Mouse (Mus musculus): ENCODE measurements around the gene Fmnl1. TPM values are rescaled to one million over a fixed set of nuclear protein-coding genes. Genes with fewer than 3 reads are reported as not detected.

The Fmnl1 gene
- polyA plus RNA-seq, 1 experiment from 2014 or later = 3.8 TPM

GRCm38 (mm10) chr11:103234447-103234846 lies 63.5 kb downstream of the Fmnl1 start:
- no peaks in the 10 kb centered on the region for H3K4me1 ChIP-seq
- no peak overlapping the region for H3K4me3 ChIP-seq (replicated peaks)
- H3K4me2 ChIP-seq = no peak overlapping the region
- no peak overlapping the region for H3K27ac ChIP-seq
- WGBS = 44% methylated on average over 1 of the region's 1 CpGs
- H3K36me3 ChIP-seq = peaks cover 42% of the 10 kb centered on the region
- no peak overlapping the region for H3K9ac ChIP-seq
- H3K27me3 ChIP-seq (replicated peaks) = no peaks in the 10 kb centered on the region
- no peaks in the 10 kb centered on the region for H3K9me3 ChIP-seq
- ATAC-seq (ENCODE audit: insufficient read depth, low FRiP score, low read depth) = no peak

- Histone ChIP-seq H3K4me2 (no peak overlapping the region), H3K27ac (no peak overlapping the region), H3K4me1 (no peaks in the 10 kb centered on the region), H3K36me3 (peaks cover 37% of the 10 kb centered on the region), H3K27me3 (replicated peaks) (no peaks in the 10 kb centered on the region), H3K9me3 (no peaks in the 10 kb centered on the region), H3K9ac (no peak overlapping the region), H3K4me3 (replicated peaks) (no peak overlapping the region)
- 56% methylated on average over 11 of the region's 11 CpGs for WGBS
- no peak for ATAC-seq (ENCODE audit: insufficient read depth, low FRiP score, low read depth)
These were observed 64.8 kb downstream of the Fmnl1 start for GRCm38 (mm10) chr11:103235702-103236101.

GRCm38 (mm10) chr11:103236431-103236830 lies 65.5 kb downstream of the Fmnl1 start:
- Histone ChIP-seq H3K9me3 (no peaks in the 10 kb centered on the region), H3K27me3 (replicated peaks) (no peaks in the 10 kb centered on the region), H3K4me2 (no peak overlapping the region), H3K27ac (no peak overlapping the region), H3K36me3 (peaks cover 32% of the 10 kb centered on the region), H3K9ac (no peak overlapping the region), H3K4me3 (replicated peaks) (no peak overlapping the region), H3K4me1 (0 out of 2 replicates have a peak, but pooled peaks cover 4% of the 10 kb centered on the region)
- 69% methylated on average over 6 of the region's 6 CpGs for WGBS
- ATAC-seq (ENCODE audit: insufficient read depth, low FRiP score, low read depth) = no peak

GRCm38 (mm10) chr11:103236903-103237302 lies 66.0 kb downstream of the Fmnl1 start:
- Histone ChIP-seq H3K9ac (no peak overlapping the region), H3K4me1 (0 out of 2 replicates have a peak, but pooled peaks cover 4% of the 10 kb centered on the region), H3K27ac (no peak overlapping the region), H3K4me2 (no peak overlapping the region), H3K9me3 (no peaks in the 10 kb centered on the region), H3K36me3 (peaks cover 30% of the 10 kb centered on the region), H3K4me3 (replicated peaks) (no peak overlapping the region), H3K27me3 (replicated peaks) (no peaks in the 10 kb centered on the region)
- WGBS = 67% methylated on average over 10 of the region's 10 CpGs
- no peak for ATAC-seq (ENCODE audit: insufficient read depth, low FRiP score, low read depth)

- Histone ChIP-seq H3K36me3 (peaks cover 30% of the 10 kb centered on the region), H3K27ac (no peak overlapping the region), H3K9ac (no peak overlapping the region), H3K4me2 (no peak overlapping the region), H3K4me1 (0 out of 2 replicates have a peak, but pooled peaks cover 4% of the 10 kb centered on the region), H3K4me3 (replicated peaks) (no peak overlapping the region), H3K9me3 (no peaks in the 10 kb centered on the region), H3K27me3 (replicated peaks) (no peaks in the 10 kb centered on the region)
- no peak for ATAC-seq (ENCODE audit: insufficient read depth, low FRiP score, low read depth)
- 68% methylated on average over 9 of the region's 9 CpGs for WGBS
These were observed 66.8 kb downstream of the Fmnl1 start for GRCm38 (mm10) chr11:103237757-103238156.

- H3K27me3 ChIP-seq (replicated peaks) = no peaks in the 10 kb centered on the region
- no peaks in the 10 kb centered on the region for H3K9me3 ChIP-seq
- no peak overlapping the region for H3K4me2 ChIP-seq
- peaks cover 5% of the 10 kb centered on the region for H3K4me1 ChIP-seq
- H3K36me3 ChIP-seq = peaks cover 30% of the 10 kb centered on the region
- H3K4me3 ChIP-seq (replicated peaks) = no peak overlapping the region
- WGBS = 30% methylated on average over 7 of the region's 7 CpGs
- ATAC-seq (ENCODE audit: insufficient read depth, low FRiP score, low read depth) = peak; percentile 39; the same call in 1 of the 2 replicates
- no peak overlapping the region for H3K9ac ChIP-seq
- no peak overlapping the region for H3K27ac ChIP-seq
These were observed 69.8 kb downstream of the Fmnl1 start for GRCm38 (mm10) chr11:103240740-103241139.

- Histone ChIP-seq H3K9me3 (no peaks in the 10 kb centered on the region), H3K4me1 (peaks cover 36% of the 10 kb centered on the region), H3K4me2 (no peak overlapping the region), H3K36me3 (0 out of 2 replicates have a peak, but pooled peaks cover 4% of the 10 kb centered on the region), H3K27me3 (replicated peaks) (no peaks in the 10 kb centered on the region), H3K9ac (no peak overlapping the region), H3K4me3 (replicated peaks) (no peak overlapping the region), H3K27ac (no peak overlapping the region)
- ATAC-seq (ENCODE audit: insufficient read depth, low FRiP score, low read depth) = no peak
- 77% methylated on average over 4 of the region's 4 CpGs for WGBS
These were observed 73.9 kb downstream of the Fmnl1 start for GRCm38 (mm10) chr11:103244856-103245255.

- Histone ChIP-seq H3K4me2 (0 out of 2 replicates have a peak overlapping the region, but pooled peaks have one; percentile 1), H3K36me3 (no peaks in the 10 kb centered on the region), H3K9ac (no peak overlapping the region), H3K4me3 (replicated peaks) (no peak overlapping the region), H3K27me3 (replicated peaks) (no peaks in the 10 kb centered on the region), H3K27ac (peak overlapping the region; percentile 76), H3K9me3 (no peaks in the 10 kb centered on the region), H3K4me1 (peaks cover 32% of the 10 kb centered on the region)
- WGBS = 51% methylated on average over 10 of the region's 10 CpGs
- peak; percentile 8; the same call in 1 of the 2 replicates for ATAC-seq (ENCODE audit: insufficient read depth, low FRiP score, low read depth)
These were observed 75.3 kb downstream of the Fmnl1 start for GRCm38 (mm10) chr11:103246081-103246730.

- WGBS = 46% methylated on average over 4 of the region's 4 CpGs
- Histone ChIP-seq H3K36me3 (no peaks in the 10 kb centered on the region), H3K9ac (no peak overlapping the region), H3K9me3 (no peaks in the 10 kb centered on the region), H3K27me3 (replicated peaks) (no peaks in the 10 kb centered on the region), H3K4me2 (0 out of 2 replicates have a peak overlapping the region, but pooled peaks have one; percentile 1), H3K27ac (peak overlapping the region; percentile 76), H3K4me1 (peaks cover 32% of the 10 kb centered on the region), H3K4me3 (replicated peaks) (no peak overlapping the region)
- ATAC-seq (ENCODE audit: insufficient read depth, low FRiP score, low read depth) = peak; percentile 25; the same call in 1 of the 2 replicates
These were observed 75.9 kb downstream of the Fmnl1 start for GRCm38 (mm10) chr11:103246731-103247290.

GRCm38 (mm10) chr11:103247504-103248177 lies 76.7 kb downstream of the Fmnl1 start:
- no peak overlapping the region for H3K4me3 ChIP-seq (replicated peaks)
- H3K9me3 ChIP-seq = no peaks in the 10 kb centered on the region
- no peaks in the 10 kb centered on the region for H3K36me3 ChIP-seq
- H3K4me2 ChIP-seq = no peak overlapping the region
- 48% methylated on average over 11 of the region's 11 CpGs for WGBS
- peak; percentile 51; the same call in 1 of the 2 replicates for ATAC-seq (ENCODE audit: insufficient read depth, low FRiP score, low read depth)
- H3K9ac ChIP-seq = no peak overlapping the region
- H3K27me3 ChIP-seq (replicated peaks) = no peaks in the 10 kb centered on the region
- H3K27ac ChIP-seq = peak overlapping the region; percentile 81
- peaks cover 32% of the 10 kb centered on the region for H3K4me1 ChIP-seq
